Mouse (Mus musculus): ENCODE measurements around the gene Ccdc181. TPM values are rescaled to one million over a fixed set of nuclear protein-coding genes. Genes with fewer than 3 reads are reported as not detected.
A peak's percentile ranks its signal among the peaks of the same experiment; 100 is the strongest.

Gene Ccdc181
- polyA plus RNA-seq, 1 experiment from 2014 or later = 12.2 TPM

GRCm38 (mm10) chr1:164318474-164318873 lies 43.1 kb downstream of the Ccdc181 start:
- no peak for ATAC-seq (ENCODE audit: insufficient number of reproducible peaks, insufficient read depth, low FRiP score, low read depth)
- Histone ChIP-seq H3K27me3 (ENCODE audit: control insufficient read depth, insufficient read depth, low read length) (no peaks in the 10 kb centered on the region), H3K27ac (ENCODE audit: low read length) (no peak overlapping the region), H3K4me2 (replicated peaks; ENCODE audit: low read depth, low read length) (no peak overlapping the region), H3K9me3 (ENCODE audit: control insufficient read depth, low read depth, low read length) (no peaks in the 10 kb centered on the region), H3K4me3 (ENCODE audit: low read depth, low read length) (no peak overlapping the region), H3K4me1 (ENCODE audit: control insufficient read depth, insufficient read depth, low read length) (0 out of 2 replicates have a peak, but pooled peaks cover 8% of the 10 kb centered on the region), H3K36me3 (ENCODE audit: control insufficient read depth, insufficient read depth, low read length) (peaks cover 3% of the 10 kb centered on the region; the same call in 1 of the 2 replicates), H3K9ac (replicated peaks; ENCODE audit: low read depth, low read length) (no peak overlapping the region)
- WGBS = 95% methylated on average over 5 of the region's 5 CpGs

- ATAC-seq (ENCODE audit: insufficient number of reproducible peaks, insufficient read depth, low FRiP score, low read depth) = no peak
- WGBS = 48% methylated on average over 14 of the region's 14 CpGs
- 0 out of 2 replicates have a peak, but pooled peaks cover 8% of the 10 kb centered on the region for H3K4me1 ChIP-seq (ENCODE audit: control insufficient read depth, insufficient read depth, low read length)
- H3K9me3 ChIP-seq (ENCODE audit: control insufficient read depth, low read depth, low read length) = no peaks in the 10 kb centered on the region
- H3K4me3 ChIP-seq (ENCODE audit: low read depth, low read length) = no peak overlapping the region
- H3K9ac ChIP-seq (replicated peaks; ENCODE audit: low read depth, low read length) = no peak overlapping the region
- H3K27ac ChIP-seq (ENCODE audit: low read length) = no peak overlapping the region; the same call in 1 of the 2 replicates
- no peaks in the 10 kb centered on the region for H3K27me3 ChIP-seq (ENCODE audit: control insufficient read depth, insufficient read depth, low read length)
- H3K36me3 ChIP-seq (ENCODE audit: control insufficient read depth, insufficient read depth, low read length) = no peaks in the 10 kb centered on the region
- H3K4me2 ChIP-seq (replicated peaks; ENCODE audit: low read depth, low read length) = no peak overlapping the region
Observed at GRCm38 (mm10) chr1:164319542-164320140, 44.3 kb downstream of the Ccdc181 start.

GRCm38 (mm10) chr1:164320731-164321130 lies 45.3 kb downstream of the Ccdc181 start:
- H3K9ac ChIP-seq (replicated peaks; ENCODE audit: low read depth, low read length) = no peak overlapping the region
- no peaks in the 10 kb centered on the region for H3K9me3 ChIP-seq (ENCODE audit: control insufficient read depth, low read depth, low read length)
- H3K36me3 ChIP-seq (ENCODE audit: control insufficient read depth, insufficient read depth, low read length) = no peaks in the 10 kb centered on the region
- H3K4me1 ChIP-seq (ENCODE audit: control insufficient read depth, insufficient read depth, low read length) = 0 out of 2 replicates have a peak, but pooled peaks cover 8% of the 10 kb centered on the region
- 80% methylated on average over 5 of the region's 5 CpGs for WGBS
- H3K4me3 ChIP-seq (ENCODE audit: low read depth, low read length) = no peak overlapping the region
- no peaks in the 10 kb centered on the region for H3K27me3 ChIP-seq (ENCODE audit: control insufficient read depth, insufficient read depth, low read length)
- H3K27ac ChIP-seq (ENCODE audit: low read length) = no peak overlapping the region
- no peak for ATAC-seq (ENCODE audit: insufficient number of reproducible peaks, insufficient read depth, low FRiP score, low read depth)
- no peak overlapping the region for H3K4me2 ChIP-seq (replicated peaks; ENCODE audit: low read depth, low read length)

- 0 out of 2 replicates have a peak, but pooled peaks cover 8% of the 10 kb centered on the region for H3K4me1 ChIP-seq (ENCODE audit: control insufficient read depth, insufficient read depth, low read length)
- H3K9ac ChIP-seq (replicated peaks; ENCODE audit: low read depth, low read length) = no peak overlapping the region
- ATAC-seq (ENCODE audit: insufficient number of reproducible peaks, insufficient read depth, low FRiP score, low read depth) = no peak
- no peaks in the 10 kb centered on the region for H3K9me3 ChIP-seq (ENCODE audit: control insufficient read depth, low read depth, low read length)
- H3K4me2 ChIP-seq (replicated peaks; ENCODE audit: low read depth, low read length) = no peak overlapping the region
- no peak overlapping the region for H3K4me3 ChIP-seq (ENCODE audit: low read depth, low read length)
- no peak overlapping the region for H3K27ac ChIP-seq (ENCODE audit: low read length)
- 78% methylated on average over 10 of the region's 10 CpGs for WGBS
- H3K27me3 ChIP-seq (ENCODE audit: control insufficient read depth, insufficient read depth, low read length) = no peaks in the 10 kb centered on the region
- no peaks in the 10 kb centered on the region for H3K36me3 ChIP-seq (ENCODE audit: control insufficient read depth, insufficient read depth, low read length)
Observed at GRCm38 (mm10) chr1:164321408-164321807, 46.0 kb downstream of the Ccdc181 start.

DNA sequence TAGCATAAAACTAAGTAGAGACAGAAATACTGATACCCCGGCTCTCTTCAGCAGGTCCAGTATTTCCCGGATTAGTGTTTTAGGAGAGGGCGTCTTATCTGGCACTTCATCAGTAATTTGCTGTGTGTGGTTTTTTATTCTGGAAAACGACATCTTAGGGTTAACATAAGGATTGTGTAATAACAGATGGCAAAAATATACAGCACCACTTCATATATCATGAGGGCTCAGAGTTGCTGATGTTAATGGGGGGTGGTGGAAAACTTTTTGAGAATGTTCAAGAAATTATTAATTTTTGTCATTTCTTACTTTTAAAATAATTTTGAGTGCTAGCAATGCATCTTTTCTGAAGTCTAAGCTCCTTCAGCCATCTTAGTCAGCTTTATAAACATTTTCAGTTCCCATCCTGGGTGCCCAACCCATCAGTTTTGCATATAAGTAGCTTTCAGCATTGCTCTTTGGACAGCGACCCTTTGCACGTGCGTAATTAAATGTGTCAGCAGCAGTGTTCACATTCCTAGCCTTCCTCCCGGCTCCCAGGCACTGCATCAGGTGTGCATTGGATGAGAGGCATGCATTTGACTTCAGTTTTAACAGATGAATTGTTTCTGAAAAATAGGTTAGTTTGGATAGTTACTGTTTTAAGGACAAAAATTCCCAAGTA lies 47.7 kb downstream of the Ccdc181 start:
- Histone ChIP-seq H3K27ac (ENCODE audit: low read length) (no peak overlapping the region), H3K4me1 (ENCODE audit: control insufficient read depth, insufficient read depth, low read length) (peaks cover 21% of the 10 kb centered on the region), H3K4me3 (ENCODE audit: low read depth, low read length) (no peak overlapping the region), H3K4me2 (replicated peaks; ENCODE audit: low read depth, low read length) (no peak overlapping the region), H3K9ac (replicated peaks; ENCODE audit: low read depth, low read length) (no peak overlapping the region), H3K27me3 (ENCODE audit: control insufficient read depth, insufficient read depth, low read length) (no peaks in the 10 kb centered on the region), H3K36me3 (ENCODE audit: control insufficient read depth, insufficient read depth, low read length) (no peaks in the 10 kb centered on the region), H3K9me3 (ENCODE audit: control insufficient read depth, low read depth, low read length) (no peaks in the 10 kb centered on the region)
- 57% methylated on average over 8 of the region's 8 CpGs for WGBS
- no peak for ATAC-seq (ENCODE audit: insufficient number of reproducible peaks, insufficient read depth, low FRiP score, low read depth)

DNA sequence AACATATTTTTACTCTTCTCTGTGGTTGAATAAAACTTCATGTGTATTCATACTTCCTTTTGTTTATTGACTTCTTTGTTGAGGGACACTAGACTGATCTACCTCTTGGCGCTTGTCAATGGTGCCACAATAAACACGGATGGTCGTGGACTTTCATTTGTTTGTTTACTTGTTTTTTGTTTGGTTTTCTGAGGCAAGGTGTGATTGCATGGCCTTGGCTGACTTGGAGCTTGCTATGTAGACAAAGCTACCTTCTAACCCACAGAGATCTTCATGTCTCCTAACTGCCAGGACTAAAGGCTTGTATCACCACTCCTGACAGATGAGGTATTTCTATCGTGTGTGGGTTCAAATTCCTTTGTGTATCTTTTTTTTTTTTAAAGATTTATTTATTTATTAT lies 48.8 kb downstream of the Ccdc181 start:
- Histone ChIP-seq H3K9ac (replicated peaks; ENCODE audit: low read depth, low read length) (no peak overlapping the region), H3K4me1 (ENCODE audit: control insufficient read depth, insufficient read depth, low read length) (peaks cover 21% of the 10 kb centered on the region), H3K9me3 (ENCODE audit: control insufficient read depth, low read depth, low read length) (no peaks in the 10 kb centered on the region), H3K27me3 (ENCODE audit: control insufficient read depth, insufficient read depth, low read length) (no peaks in the 10 kb centered on the region), H3K27ac (ENCODE audit: low read length) (no peak overlapping the region), H3K4me2 (replicated peaks; ENCODE audit: low read depth, low read length) (no peak overlapping the region), H3K4me3 (ENCODE audit: low read depth, low read length) (no peak overlapping the region), H3K36me3 (ENCODE audit: control insufficient read depth, insufficient read depth, low read length) (no peaks in the 10 kb centered on the region)
- no peak for ATAC-seq (ENCODE audit: insufficient number of reproducible peaks, insufficient read depth, low FRiP score, low read depth)
- WGBS = 77% methylated on average over 4 of the region's 4 CpGs

GRCm38 (mm10) chr1:164324878-164325277 lies 49.5 kb downstream of the Ccdc181 start:
- Histone ChIP-seq H3K9me3 (ENCODE audit: control insufficient read depth, low read depth, low read length) (no peaks in the 10 kb centered on the region), H3K36me3 (ENCODE audit: control insufficient read depth, insufficient read depth, low read length) (no peaks in the 10 kb centered on the region; the same call in 1 of the 2 replicates), H3K27ac (ENCODE audit: low read length) (no peak overlapping the region), H3K27me3 (ENCODE audit: control insufficient read depth, insufficient read depth, low read length) (no peaks in the 10 kb centered on the region), H3K4me1 (ENCODE audit: control insufficient read depth, insufficient read depth, low read length) (peaks cover 17% of the 10 kb centered on the region), H3K4me2 (replicated peaks; ENCODE audit: low read depth, low read length) (no peak overlapping the region), H3K9ac (replicated peaks; ENCODE audit: low read depth, low read length) (no peak overlapping the region), H3K4me3 (ENCODE audit: low read depth, low read length) (no peak overlapping the region)
- no peak for ATAC-seq (ENCODE audit: insufficient number of reproducible peaks, insufficient read depth, low FRiP score, low read depth)
- WGBS = 71% methylated on average over 2 of the region's 2 CpGs

GRCm38 (mm10) chr1:164326600-164327155 lies 51.3 kb downstream of the Ccdc181 start:
- Histone ChIP-seq H3K9me3 (ENCODE audit: control insufficient read depth, low read depth, low read length) (no peaks in the 10 kb centered on the region), H3K27me3 (ENCODE audit: control insufficient read depth, insufficient read depth, low read length) (no peaks in the 10 kb centered on the region), H3K4me2 (replicated peaks; ENCODE audit: low read depth, low read length) (no peak overlapping the region), H3K27ac (ENCODE audit: low read length) (no peak overlapping the region; the same call in 1 of the 2 replicates), H3K9ac (replicated peaks; ENCODE audit: low read depth, low read length) (no peak overlapping the region), H3K4me3 (ENCODE audit: low read depth, low read length) (no peak overlapping the region), H3K4me1 (ENCODE audit: control insufficient read depth, insufficient read depth, low read length) (peaks cover 13% of the 10 kb centered on the region), H3K36me3 (ENCODE audit: control insufficient read depth, insufficient read depth, low read length) (no peaks in the 10 kb centered on the region; the same call in 1 of the 2 replicates)
- ATAC-seq (ENCODE audit: insufficient number of reproducible peaks, insufficient read depth, low FRiP score, low read depth) = peak; percentile 77; the same call in 1 of the 2 replicates
- 39% methylated on average over 6 of the region's 6 CpGs for WGBS

Data from stomach, embryonic 14.5 days (tissue).